ENCODE assay signal across 10 mouse cellular contexts in the genomic region with DNA sequence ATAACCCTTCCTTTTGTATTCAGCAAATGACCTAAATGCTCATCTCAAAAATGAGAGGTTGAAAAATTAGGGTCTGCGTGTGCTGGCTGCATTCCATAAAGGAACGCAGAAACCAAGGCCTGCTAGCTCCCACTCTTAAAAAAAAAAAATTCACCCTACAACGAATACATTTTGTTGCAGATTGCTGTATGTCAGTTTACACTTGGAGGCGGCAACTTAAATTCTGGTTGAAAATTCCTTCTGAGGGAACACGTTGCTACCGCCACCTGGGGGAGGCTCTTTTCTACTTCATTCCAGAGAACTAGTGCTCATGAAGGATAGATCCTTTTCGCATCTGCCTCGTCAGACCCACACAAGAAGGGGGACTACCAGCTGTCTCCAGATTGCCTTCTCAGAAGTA. TPM values are rescaled to one million over a fixed set of nuclear protein-coding genes. Genes with fewer than 3 reads are reported as not detected.
A peak's percentile ranks its signal among the peaks of the same experiment; 100 is the strongest.
DNase-seq lines count a peak whose midpoint lies in the region; ATAC-seq and TF ChIP-seq lines count a peak whose summit lies in the region.
"Had no signal": no experiment of that assay in that cellular context is flagged by ENCODE, and none has a peak within 500 bp of the region (broad histone marks: within the 10 kb centered on the region; RNA-seq: fewer than 3 reads in every experiment).

No protein-coding gene starts in this region.

- H3K27ac ChIP-seq in forebrain, postnatal 0 days (ENCODE audit: low read depth, low read length), result no peak overlapping the region
- no peak overlapping the region for H3K27ac ChIP-seq in forebrain, embryonic 10.5 days
- no peak overlapping the region for H3K27ac ChIP-seq in liver, embryonic 12.5 days
- no peak overlapping the region for H3K27ac ChIP-seq in heart, embryonic 11.5 days (ENCODE audit: low read depth, low read length)

- H3K9ac ChIP-seq in forebrain, postnatal 0 days, result no peak overlapping the region
- no peak overlapping the region for H3K9ac ChIP-seq in liver, embryonic 12.5 days
- no peak overlapping the region for H3K9ac ChIP-seq in heart, embryonic 11.5 days (ENCODE audit: low read depth, low read length)

- no peaks in the 10 kb centered on the region for H3K9me3 ChIP-seq in forebrain, postnatal 0 days (ENCODE audit: low read length)
- no peaks in the 10 kb centered on the region for H3K9me3 ChIP-seq in forebrain, embryonic 10.5 days
- no peaks in the 10 kb centered on the region for H3K9me3 ChIP-seq in liver, embryonic 12.5 days (replicated peaks)
- H3K9me3 ChIP-seq in heart, embryonic 11.5 days (replicated peaks; ENCODE audit: control insufficient read depth, low read length), result no peaks in the 10 kb centered on the region

- H3K4me2 ChIP-seq in forebrain, postnatal 0 days (ENCODE audit: low read depth), result no peak overlapping the region
- H3K4me2 ChIP-seq in liver, embryonic 12.5 days, result no peak overlapping the region
- no peak overlapping the region for H3K4me2 ChIP-seq in heart, embryonic 11.5 days

- H3K27me3 ChIP-seq in forebrain, postnatal 0 days (ENCODE audit: insufficient read depth, low read length), result no peaks in the 10 kb centered on the region
- no peaks in the 10 kb centered on the region for H3K27me3 ChIP-seq in forebrain, embryonic 10.5 days (ENCODE audit: poor library complexity, severe bottlenecking)
- no peaks in the 10 kb centered on the region for H3K27me3 ChIP-seq in liver, embryonic 12.5 days (replicated peaks)
- no peaks in the 10 kb centered on the region for H3K27me3 ChIP-seq in heart, embryonic 11.5 days (ENCODE audit: control insufficient read depth, insufficient read depth, low read length)

- DNase-seq in forebrain, postnatal 0 days, result peak; percentile 37
- DNase-seq in forebrain, embryonic 10.5 days (ENCODE audit: extremely low spot score, low spot score), result no peak
- DNase-seq in liver, result peak; percentile 14
- DNase-seq in frontal cortex, postnatal 36 days (ENCODE audit: low spot score in 2 of 2), result peak; percentile 8 to 31
- peak; percentile 2 to 11 for DNase-seq in right cerebral cortex, postnatal 36 days (ENCODE audit: low spot score in 2 of 2)
- DNase-seq in layer of hippocampus, adult 8-10 months (ENCODE audit: low spot score in 2 of 2), result no peak

- H3K4me1 ChIP-seq in forebrain, postnatal 0 days (ENCODE audit: insufficient read depth), result no peaks in the 10 kb centered on the region
- H3K4me1 ChIP-seq in forebrain, embryonic 10.5 days, result no peaks in the 10 kb centered on the region
- H3K4me1 ChIP-seq in liver, embryonic 12.5 days, result no peaks in the 10 kb centered on the region
- H3K4me1 ChIP-seq in heart, embryonic 11.5 days (ENCODE audit: control insufficient read depth, insufficient read depth, low read length), result no peaks in the 10 kb centered on the region

- peak; percentile 14; the same call in 1 of the 2 replicates for ATAC-seq in forebrain, postnatal 0 days
- ATAC-seq in liver, embryonic 12.5 days, result no peak
- ATAC-seq in heart, embryonic 11.5 days (replicated peaks; ENCODE audit: insufficient number of reproducible peaks, low FRiP score, low TSS enrichment), result no peak
- ATAC-seq: midbrain, embryonic 16.5 days had no signal

- no peaks in the 10 kb centered on the region for H3K36me3 ChIP-seq in forebrain, postnatal 0 days (ENCODE audit: insufficient read depth)
- no peaks in the 10 kb centered on the region for H3K36me3 ChIP-seq in forebrain, embryonic 10.5 days (replicated peaks)
- H3K36me3 ChIP-seq in liver, embryonic 12.5 days, result no peaks in the 10 kb centered on the region
- H3K36me3 ChIP-seq in heart, embryonic 11.5 days (ENCODE audit: control insufficient read depth, insufficient read depth, low read length), result no peaks in the 10 kb centered on the region

- 49% methylated on average over 8 of the region's 8 CpGs for WGBS in forebrain, postnatal 0 days
- WGBS in forebrain, embryonic 10.5 days, result 59% methylated on average over 8 of the region's 8 CpGs
- 38% methylated on average over 8 of the region's 8 CpGs for WGBS in liver, embryonic 12.5 days (ENCODE audit: insufficient replicate concordance)
- WGBS in heart, embryonic 11.5 days (ENCODE audit: insufficient replicate concordance), result 43% methylated on average over 8 of the region's 8 CpGs

- peak; percentile 43 for TF ChIP-seq CTCF in forebrain, postnatal 0 days (IDR thresholded peaks at IDR 0.05; ENCODE audit: low read depth)

- no peak overlapping the region for H3K4me3 ChIP-seq in forebrain, postnatal 0 days (ENCODE audit: low read depth, low read length)
- H3K4me3 ChIP-seq in forebrain, embryonic 10.5 days, result no peak overlapping the region
- no peak overlapping the region for H3K4me3 ChIP-seq in liver, embryonic 12.5 days
- no peak overlapping the region for H3K4me3 ChIP-seq in heart, embryonic 11.5 days (ENCODE audit: low read depth, low read length)

RNA-seq across cellular contexts. Expression of gene Gimd1, which starts 0.9 kb away (rescaled TPM):
- not detected in 2 replicates for total RNA-seq in forebrain, postnatal 0 days (2014; rRNA removed)
- not detected in 2 replicates for polyA plus RNA-seq in forebrain, postnatal 0 days (2015; fragmentation: Nextera tagmentation; extraction: Ambion mirVana)
- not detected in 2 replicates for polyA plus RNA-seq in forebrain, embryonic 10.5 days (2016; fragmentation: Nextera tagmentation; extraction: Ambion mirVana)
- polyA plus RNA-seq in liver, embryonic 12.5 days (2016; fragmentation: Nextera tagmentation; extraction: Ambion mirVana), result 10.8 and 13.2 TPM in 2 replicates
- not detected for total RNA-seq in layer of hippocampus, adult 8-10 months (2022)
- 0.63 TPM in 1 of 2 replicates, not detected in the other for polyA plus RNA-seq in heart, embryonic 11.5 days (2014; fragmentation: Nextera tagmentation; extraction: Ambion mirVana)
- polyA plus RNA-seq: heart, embryonic 14.5 days; midbrain, embryonic 16.5 days had no signal

RNA-seq across cellular contexts. Expression of gene Tbck, which starts 55.2 kb away (rescaled TPM):
- 36.3 and 39.9 TPM in 2 replicates for total RNA-seq in forebrain, postnatal 0 days (2014; rRNA removed)
- polyA plus RNA-seq in forebrain, postnatal 0 days (2015; fragmentation: Nextera tagmentation; extraction: Ambion mirVana), result 22.5 and 35.0 TPM in 2 replicates
- 20.1 and 21.2 TPM in 2 replicates for polyA plus RNA-seq in forebrain, embryonic 10.5 days (2016; fragmentation: Nextera tagmentation; extraction: Ambion mirVana)
- polyA plus RNA-seq in liver, embryonic 12.5 days (2016; fragmentation: Nextera tagmentation; extraction: Ambion mirVana), result 8.0 and 8.7 TPM in 2 replicates
- total RNA-seq in layer of hippocampus, adult 8-10 months (2022), result 10 to 100 TPM; 30.9 to 38.3 (median 34.8) TPM
- polyA plus RNA-seq in heart, embryonic 11.5 days (2014; fragmentation: Nextera tagmentation; extraction: Ambion mirVana), result 12.1 and 15.3 TPM in 2 replicates

RNA-seq across cellular contexts. Expression of gene Aimp1, which starts 55.4 kb away (rescaled TPM):
- 82.9 and 115 TPM in 2 replicates for total RNA-seq in forebrain, postnatal 0 days (2014; rRNA removed)
- polyA plus RNA-seq in forebrain, postnatal 0 days (2015; fragmentation: Nextera tagmentation; extraction: Ambion mirVana), result 65.5 and 76.9 TPM in 2 replicates
- polyA plus RNA-seq in forebrain, embryonic 10.5 days (2016; fragmentation: Nextera tagmentation; extraction: Ambion mirVana), result 78.0 and 84.5 TPM in 2 replicates
- polyA plus RNA-seq in liver, embryonic 12.5 days (2016; fragmentation: Nextera tagmentation; extraction: Ambion mirVana), result 53.2 and 55.1 TPM in 2 replicates
- total RNA-seq in layer of hippocampus, adult 8-10 months (2022), result 10 to 100 TPM; 51.2 to 60.4 (median 55.7) TPM
- polyA plus RNA-seq in heart, embryonic 11.5 days (2014; fragmentation: Nextera tagmentation; extraction: Ambion mirVana), result 70.7 and 75.6 TPM in 2 replicates

Comparison
In these comparisons a context has a peak if more than half of its experiments do, and no peak if none do; other contexts are left out.
1. DNase-seq: peak in forebrain, postnatal 0 days (single experiment), liver (single experiment), frontal cortex, postnatal 36 days (2 of 2) and right cerebral cortex, postnatal 36 days (2 of 2); none in forebrain, embryonic 10.5 days (single experiment) and layer of hippocampus, adult 8-10 months (0 of 2).